Mouse (Mus musculus): ENCODE data around the gene Zfp646. TPM values are rescaled to one million over a fixed set of nuclear protein-coding genes. Genes with fewer than 3 reads are reported as not detected.
"Not testable (repeated sequence)": the region's sequence is repeated elsewhere in the genome, so short reads cannot be mapped to it uniquely, and the experiment has no call there.

The Zfp646 gene
- total RNA-seq (2021), result 10 to 100 TPM; 30.0 to 31.2 TPM
- long read RNA-seq, experiment 1, partial matches to known transcripts, result 4 of 5 reads
- long read RNA-seq, experiment 1, other reads (novel, unspliced or antisense), result 0 of 5 reads
- long read RNA-seq, experiment 2, partial matches to known transcripts, result 2 of 2 reads
- long read RNA-seq, experiment 2, other reads (novel, unspliced or antisense), result 0 of 2 reads

- DNase-seq, result peak; percentile 81 to 87
Measured at GRCm38 (mm10) chr7:127876041-127876466, at the start of gene Zfp646. TSS of gene Zfp646 (plus strand) at chr7:127876221.

- DNase-seq, result no peak
Measured at GRCm38 (mm10) chr7:127835550-127835949, 40.5 kb upstream of the Zfp646 start.

- DNase-seq, result no peak
Measured at GRCm38 (mm10) chr7:127837473-127837872, 38.5 kb upstream of the Zfp646 start.

GRCm38 (mm10) chr7:127837878-127838277 is 38.1 kb upstream of the Zfp646 start:
- not testable (repeated sequence) for DNase-seq

- not testable (repeated sequence) for DNase-seq
Measured at GRCm38 (mm10) chr7:127840031-127840430, 36.0 kb upstream of the Zfp646 start.

- peak; percentile 45 to 68 for DNase-seq
Measured at GRCm38 (mm10) chr7:127840886-127841285, 35.1 kb upstream of the Zfp646 start.

- DNase-seq, result peak; percentile 96 to 97
Measured at GRCm38 (mm10) chr7:127841340-127842000, 34.6 kb upstream of the Zfp646 start.

- peak; percentile 86 to 89 for DNase-seq
Measured at GRCm38 (mm10) chr7:127842001-127842718, 33.9 kb upstream of the Zfp646 start.

- DNase-seq, result no peak
Measured at GRCm38 (mm10) chr7:127849973-127850875, 25.8 kb upstream of the Zfp646 start.

- peak in 1 of 2 experiments; percentile 21 for DNase-seq
Measured at GRCm38 (mm10) chr7:127850906-127851305, 25.1 kb upstream of the Zfp646 start.

- no peak for DNase-seq
Measured at GRCm38 (mm10) chr7:127858258-127858657, 17.8 kb upstream of the Zfp646 start.

- no peak for DNase-seq
Measured at GRCm38 (mm10) chr7:127866434-127866833, 9.6 kb upstream of the Zfp646 start.

- no peak for DNase-seq
Measured at GRCm38 (mm10) chr7:127867641-127868040, 8.4 kb upstream of the Zfp646 start.

- no peak for DNase-seq
Measured at GRCm38 (mm10) chr7:127869149-127869810, 6.7 kb upstream of the Zfp646 start.

- DNase-seq, result no peak
Measured at GRCm38 (mm10) chr7:127870136-127870821, 5.7 kb upstream of the Zfp646 start.

- DNase-seq, result no peak
Measured at GRCm38 (mm10) chr7:127874812-127875626, 1.0 kb upstream of the Zfp646 start.

GRCm38 (mm10) chr7:127875627-127876001 is 407 bp upstream of the Zfp646 start:
- DNase-seq, result peak; percentile 93 to 96

GRCm38 (mm10) chr7:127876467-127877348 is 687 bp downstream of the Zfp646 start, which contains the start of gene Zfp668:
TSS of gene Zfp668 (minus strand) at chr7:127876828.
- peak; percentile 89 to 90 for DNase-seq

GRCm38 (mm10) chr7:127879301-127879700 is 3.3 kb downstream of the Zfp646 start:
- DNase-seq, result no peak
